Mouse (Mus musculus): Measurements from ENCODE around the gene Fam243. TPM values are rescaled to one million over a fixed set of nuclear protein-coding genes. Genes with fewer than 3 reads are reported as not detected.

Fam243 gene
- total RNA-seq, 4 experiments from 2014 or later = not detected

Other genes with a start within 250 kb of the Fam243 start
- 1 to 10 TPM in 1 of 4 experiments, under 1 TPM in 2, not detected in 1; 0.21 to 2.5 (median 0.66) TPM for gene Kcne2, start 29.1 kb downstream of the Fam243 start, total RNA-seq (2022)
- gene Smim11, start 20.2 kb downstream of the Fam243 start, total RNA-seq (2022) = 10 to 100 TPM; 17.2 to 27.5 (median 17.9) TPM
- under 1 TPM in 1 of 4 experiments, not detected in 3; 0.24 TPM for gene Kcne1, start 38.0 kb upstream of the Fam243 start, total RNA-seq (2022)
- 10 to 100 TPM; 50.9 to 58.6 (median 52.5) TPM for gene Rcan1, start 149.4 kb upstream of the Fam243 start, total RNA-seq (2022)
- gene Clic6, start 164.3 kb upstream of the Fam243 start, total RNA-seq (2022) = 1 to 10 TPM; 3.7 to 8.6 (median 4.1) TPM

All from left cerebral cortex, adult 8-10 months (tissue).